Mouse (Mus musculus) forebrain, embryonic 16.5 days (tissue): ENCODE measurements at regions not wholly inside any gene's neighbourhood (a gene's known extent, or its start where the extent isn't known, plus 50 kb on each side); places are given as distances from the start of the nearest gene placed in this dataset.

Experiments used
- ATAC-seq: fragments of 200-750 bp; cut with Nextera tagmentation; 2 replicates; pipeline ENCODE4 v1.8.0; 2017; ENCODE audit warnings: mild to moderate bottlenecking, moderate library complexity
- H3K27ac ChIP-seq: fragments of 300-500 bp; sonication (generic); 2 replicates; pipeline ENCODE4 v1.5.1; 2014; ENCODE audit warnings: low read length, control low read depth
- H3K27me3 ChIP-seq: fragments of 300-500 bp; sonication (generic); replicated peaks from 2 replicates; pipeline ENCODE4 v1.6.1; 2014; ENCODE audit warnings: low read length; ENCODE audit not compliant: control insufficient read depth, insufficient read depth
- H3K36me3 ChIP-seq: fragments of 300-500 bp; sonication (generic); 2 replicates; pipeline ENCODE4 v1.6.1; 2014; ENCODE audit not compliant: control insufficient read depth, insufficient read depth
- H3K4me1 ChIP-seq: fragments of 300-500 bp; sonication (generic); replicated peaks from 2 replicates; pipeline ENCODE4 v1.6.1; 2014; ENCODE audit warnings: low read length; ENCODE audit not compliant: control insufficient read depth, insufficient read depth
- H3K4me2 ChIP-seq: fragments of 300-500 bp; sonication (generic); 2 replicates; pipeline ENCODE4 v1.6.1; 2014; ENCODE audit warnings: mild to moderate bottlenecking, low read length, control low read depth
- H3K4me3 ChIP-seq: fragments of 300-500 bp; sonication (generic); replicated peaks from 2 replicates; pipeline ENCODE4 v1.5.1; 2014; ENCODE audit warnings: mild to moderate bottlenecking, low read length, control low read depth
- H3K9ac ChIP-seq: fragments of 300-500 bp; sonication (generic); replicated peaks from 2 replicates; pipeline ENCODE4 v1.6.1; 2014; ENCODE audit warnings: low read depth, low read length, control low read depth
- H3K9me3 ChIP-seq: fragments of 300-500 bp; sonication (generic); 2 replicates; pipeline ENCODE4 v1.6.1; 2016; ENCODE audit warnings: low read length; ENCODE audit not compliant: control insufficient read depth
- WGBS: fragments of 180-500 bp; shearing (Covaris S2); extraction: QIAGEN DNeasy Blood & Tissue Kit; methylation state at CpG from one replicate; pipeline ENCODE4 v1.1.7; 2014; 5-methylcytosine and 5-hydroxymethylcytosine counted together

GRCm38 (mm10) chr3:99573335-99573976, 311.8 kb upstream of the Spag17 start:
- no peak overlapping the region for H3K9ac ChIP-seq
- 71% methylated on average over 6 of the region's 6 CpGs for WGBS
- ATAC-seq: no peak

GRCm38 (mm10) chr3:99573977-99574373, 311.2 kb upstream of the Spag17 start:
- no peak overlapping the region for H3K9ac ChIP-seq
- H3K36me3 ChIP-seq: no peaks in the 10 kb centered on the region
- no peak overlapping the region for H3K27ac ChIP-seq
- H3K4me1 ChIP-seq: no peaks in the 10 kb centered on the region
- ATAC-seq: no peak
- no peak overlapping the region for H3K4me2 ChIP-seq
- 74% methylated on average over 3 of the region's 3 CpGs for WGBS
- no peaks in the 10 kb centered on the region for H3K9me3 ChIP-seq
- H3K4me3 ChIP-seq: no peak overlapping the region
- no peaks in the 10 kb centered on the region for H3K27me3 ChIP-seq

More at GRCm38 (mm10) chr3:99573335-99573976, 311.8 kb upstream of the Spag17 start:
- Histone ChIP-seq H3K27ac (no peak overlapping the region), H3K4me3 (no peak overlapping the region), H3K27me3 (no peaks in the 10 kb centered on the region), H3K9me3 (no peaks in the 10 kb centered on the region), H3K4me1 (no peaks in the 10 kb centered on the region), H3K4me2 (no peak overlapping the region), H3K36me3 (no peaks in the 10 kb centered on the region)

- H3K9ac ChIP-seq: no peak overlapping the region
- no peaks in the 10 kb centered on the region for H3K27me3 ChIP-seq
- H3K27ac ChIP-seq: no peak overlapping the region
- no peaks in the 10 kb centered on the region for H3K4me1 ChIP-seq
- no peak overlapping the region for H3K4me2 ChIP-seq
- WGBS: 49% methylated on average over 3 of the region's 3 CpGs
- no peaks in the 10 kb centered on the region for H3K9me3 ChIP-seq
- H3K4me3 ChIP-seq: no peak overlapping the region
- no peaks in the 10 kb centered on the region for H3K36me3 ChIP-seq
- ATAC-seq: no peak
Observed at GRCm38 (mm10) chr3:99602679-99603078, 282.5 kb upstream of the Spag17 start.

GRCm38 (mm10) chr3:99632309-99632708, 252.9 kb upstream of the Spag17 start:
- no peaks in the 10 kb centered on the region for H3K4me1 ChIP-seq
- no peaks in the 10 kb centered on the region for H3K27me3 ChIP-seq
- no peak overlapping the region for H3K4me2 ChIP-seq
- H3K9me3 ChIP-seq: no peaks in the 10 kb centered on the region
- no peak for ATAC-seq
- no peaks in the 10 kb centered on the region for H3K36me3 ChIP-seq
- WGBS: 75% methylated on average over 4 of the region's 4 CpGs
- H3K9ac ChIP-seq: no peak overlapping the region
- no peak overlapping the region for H3K4me3 ChIP-seq
- H3K27ac ChIP-seq: no peak overlapping the region

GRCm38 (mm10) chr3:99641343-99642106, 243.7 kb upstream of the Spag17 start:
- Histone ChIP-seq H3K4me2 (no peak overlapping the region), H3K9me3 (no peaks in the 10 kb centered on the region), H3K36me3 (no peaks in the 10 kb centered on the region), H3K27me3 (no peaks in the 10 kb centered on the region), H3K4me3 (no peak overlapping the region), H3K9ac (no peak overlapping the region), H3K27ac (no peak overlapping the region), H3K4me1 (peaks cover 2% of the 10 kb centered on the region; the same call in 1 of the 2 replicates)
- 76% methylated on average over 8 of the region's 8 CpGs for WGBS
- no peak for ATAC-seq

GRCm38 (mm10) chr3:99644910-99645309, 240.3 kb upstream of the Spag17 start:
- Histone ChIP-seq H3K9ac (no peak overlapping the region), H3K27me3 (no peaks in the 10 kb centered on the region), H3K4me3 (no peak overlapping the region), H3K36me3 (no peaks in the 10 kb centered on the region), H3K4me2 (no peak overlapping the region), H3K4me1 (peaks cover 2% of the 10 kb centered on the region; the same call in 1 of the 2 replicates), H3K27ac (no peak overlapping the region), H3K9me3 (no peaks in the 10 kb centered on the region)
- WGBS: 32% methylated on average over 1 of the region's 1 CpGs
- peak; percentile 61; the same call in 1 of the 2 replicates for ATAC-seq

- ATAC-seq: peak; percentile 49; the same call in 1 of the 2 replicates
- Histone ChIP-seq H3K4me1 (peaks cover 2% of the 10 kb centered on the region; the same call in 1 of the 2 replicates), H3K27ac (no peak overlapping the region), H3K9ac (no peak overlapping the region), H3K36me3 (no peaks in the 10 kb centered on the region), H3K9me3 (no peaks in the 10 kb centered on the region), H3K4me2 (no peak overlapping the region), H3K4me3 (no peak overlapping the region), H3K27me3 (no peaks in the 10 kb centered on the region)
- 37% methylated on average over 4 of the region's 4 CpGs for WGBS
Observed at GRCm38 (mm10) chr3:99645318-99645717, 239.9 kb upstream of the Spag17 start.

GRCm38 (mm10) chr3:99657617-99658016, 227.6 kb upstream of the Spag17 start:
- Histone ChIP-seq H3K9ac (no peak overlapping the region), H3K9me3 (no peaks in the 10 kb centered on the region), H3K27me3 (no peaks in the 10 kb centered on the region), H3K4me3 (no peak overlapping the region), H3K27ac (no peak overlapping the region), H3K4me1 (no peaks in the 10 kb centered on the region), H3K4me2 (no peak overlapping the region), H3K36me3 (no peaks in the 10 kb centered on the region)
- no peak for ATAC-seq
- WGBS: 92% methylated on average over 5 of the region's 5 CpGs

- no peak for ATAC-seq
- Histone ChIP-seq H3K4me1 (no peaks in the 10 kb centered on the region), H3K4me3 (no peak overlapping the region), H3K9me3 (no peaks in the 10 kb centered on the region), H3K9ac (no peak overlapping the region), H3K36me3 (no peaks in the 10 kb centered on the region), H3K27ac (no peak overlapping the region), H3K4me2 (no peak overlapping the region), H3K27me3 (no peaks in the 10 kb centered on the region)
- 87% methylated on average over 6 of the region's 6 CpGs for WGBS
Observed at GRCm38 (mm10) chr3:99663783-99664182, 221.4 kb upstream of the Spag17 start.
